In the genomic region with DNA sequence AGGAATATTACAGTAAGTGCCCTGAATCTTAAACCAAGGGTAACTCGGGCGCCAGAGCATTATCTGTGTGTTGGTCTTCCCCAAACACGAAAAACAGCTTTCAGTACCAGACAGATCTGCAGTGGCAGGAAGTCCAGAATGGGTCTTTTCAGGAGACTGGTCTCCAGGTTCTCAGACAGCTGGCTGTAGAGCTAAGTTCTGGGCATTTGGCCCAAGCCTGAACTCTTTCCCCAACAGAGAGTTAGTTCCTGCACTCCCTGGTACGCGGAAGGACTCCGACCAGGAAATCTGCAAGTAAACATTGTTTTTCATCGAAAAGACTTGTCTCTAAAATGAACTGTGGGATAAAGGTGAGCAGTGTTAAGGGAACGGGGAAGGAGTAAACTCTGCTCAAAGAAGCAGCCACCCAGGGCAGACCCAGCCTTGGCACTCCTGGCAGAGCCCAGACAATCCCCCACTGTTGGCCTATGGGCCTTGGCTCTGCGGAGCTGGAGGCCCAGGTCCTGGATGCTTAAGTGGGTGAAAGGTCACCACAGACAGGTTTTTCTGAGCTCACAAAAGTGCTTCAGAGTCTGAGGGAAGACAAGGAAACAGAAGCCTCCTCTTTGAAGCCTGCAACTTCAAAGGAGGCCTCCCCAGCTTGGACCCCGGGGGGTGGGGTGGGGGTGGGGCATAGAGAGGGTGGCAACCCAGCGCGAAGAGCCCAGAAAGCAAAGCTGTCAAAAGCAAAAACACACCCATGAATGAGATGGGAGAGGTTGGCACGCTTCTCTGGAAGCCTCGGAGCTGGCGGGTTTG, we compare ENCODE assay signal across 8 mouse cellular contexts. TPM values are rescaled to one million over a fixed set of nuclear protein-coding genes. Genes with fewer than 3 reads are reported as not detected.
A peak's percentile ranks its signal among the peaks of the same experiment; 100 is the strongest.
DNase-seq lines count a peak whose midpoint lies in the region; ATAC-seq and TF ChIP-seq lines count a peak whose summit lies in the region.

No protein-coding gene starts in this region.

- peak overlapping the region; percentile 88 for H3K4me2 ChIP-seq in lung, embryonic 14.5 days

- peaks cover 45% of the 10 kb centered on the region for H3K4me1 ChIP-seq in forebrain, embryonic 10.5 days
- peaks cover 28% of the 10 kb centered on the region for H3K4me1 ChIP-seq in lung, embryonic 14.5 days (ENCODE audit: insufficient read depth)

- 34% methylated on average over 15 of the region's 15 CpGs for WGBS in forebrain, embryonic 10.5 days
- WGBS in lung, embryonic 14.5 days: 10% methylated on average over 15 of the region's 15 CpGs

- peak overlapping the region; percentile 70 for H3K27ac ChIP-seq in forebrain, embryonic 10.5 days
- peak overlapping the region; percentile 91 for H3K27ac ChIP-seq in lung, embryonic 14.5 days (ENCODE audit: low read depth)

- peak; percentile 64 for DNase-seq in ES-CJ7 (ENCODE audit: low read depth, low spot score)
- DNase-seq in adrenal gland, adult 18-20 months (ENCODE audit: low spot score in 2 of 2): peak; percentile 43 to 46
- no peak for DNase-seq in forebrain, embryonic 10.5 days (ENCODE audit: extremely low spot score, low spot score)
- peak; percentile 67 to 72 for DNase-seq in heart, postnatal 14 days
- DNase-seq in kidney, postnatal 36 days: peak; percentile 66 to 76
- peak; percentile 75 for DNase-seq in lung, embryonic 14.5 days
- DNase-seq in right cerebral cortex, postnatal 14 days: peak; percentile 26
- DNase-seq in thymus, postnatal 36 days: no peak

- H3K9me3 ChIP-seq in forebrain, embryonic 10.5 days: no peaks in the 10 kb centered on the region
- no peaks in the 10 kb centered on the region for H3K9me3 ChIP-seq in lung, embryonic 14.5 days (ENCODE audit: low read depth, low read length)

- H3K9ac ChIP-seq in lung, embryonic 14.5 days: no peak overlapping the region; the same call in 1 of the 2 replicates

- intact Hi-C loops in heart, postnatal 14 days (cut with DNase I): no loop called here

- no peak for ATAC-seq in lung, embryonic 14.5 days (ENCODE audit: insufficient read depth)

- peak overlapping the region; percentile 92 for H3K4me3 ChIP-seq in forebrain, embryonic 10.5 days
- 0 out of 2 replicates have a peak overlapping the region, but pooled peaks have one; percentile 89 for H3K4me3 ChIP-seq in lung, embryonic 14.5 days (ENCODE audit: low read depth, low read length)

- H3K36me3 ChIP-seq in forebrain, embryonic 10.5 days (replicated peaks): no peaks in the 10 kb centered on the region
- H3K36me3 ChIP-seq in lung, embryonic 14.5 days (ENCODE audit: insufficient read depth): no peaks in the 10 kb centered on the region

- H3K27me3 ChIP-seq in forebrain, embryonic 10.5 days (ENCODE audit: poor library complexity, severe bottlenecking): no peaks in the 10 kb centered on the region
- H3K27me3 ChIP-seq in lung, embryonic 14.5 days (ENCODE audit: insufficient read depth, low read length): no peaks in the 10 kb centered on the region

- TF ChIP-seq CTCF in lung, embryonic 14.5 days (IDR thresholded peaks at IDR 0.05; ENCODE audit: low read depth): no peak

RNA-seq across cellular contexts. Expression of gene Rhob, which starts 3.7 kb away (rescaled TPM):
- 100 to 1,000 TPM; 186 to 189 TPM for total RNA-seq in adrenal gland, adult 18-20 months (2021)
- polyA plus RNA-seq in forebrain, embryonic 10.5 days (2016; fragmentation: Nextera tagmentation; extraction: Ambion mirVana): 25.2 and 27.1 TPM in 2 replicates
- total RNA-seq in heart, postnatal 14 days (2021): 100 to 1,000 TPM; 220 to 235 TPM
- polyA plus RNA-seq in lung, embryonic 14.5 days (2014; fragmentation: Nextera tagmentation; extraction: Ambion mirVana): 62.4 and 66.5 TPM in 2 replicates

Comparison
In these comparisons a context has a peak if more than half of its experiments do, and no peak if none do; other contexts are left out.
1. DNase-seq: peak in ES-CJ7 (single experiment), adrenal gland, adult 18-20 months (2 of 2), heart, postnatal 14 days (2 of 2), kidney, postnatal 36 days (2 of 2), lung, embryonic 14.5 days (single experiment) and right cerebral cortex, postnatal 14 days (single experiment); none in forebrain, embryonic 10.5 days (single experiment) and thymus, postnatal 36 days (0 of 2).